Mouse (Mus musculus) ES-E14 (cell line): ENCODE measurements around the gene Rdh16. TPM values are rescaled to one million over a fixed set of nuclear protein-coding genes. Genes with fewer than 3 reads are reported as not detected.
"Not testable (repeated sequence)": the region's sequence is repeated elsewhere in the genome, so short reads cannot be mapped to it uniquely, and the experiment has no call there.

Experiments used
- DNase-seq: peaks from one replicate; pipeline ENCODE4 v3.0.0-alpha.2; 2013; ENCODE audit warnings: low read depth, low spot score
- H3K27ac ChIP-seq: 2 replicates; pipeline ENCODE4 v1.5.1; 2012; ENCODE audit warnings: low read depth, mild to moderate bottlenecking, low read length, moderate library complexity, mixed read lengths; ENCODE audit not compliant: poor library complexity, insufficient read depth, severe bottlenecking
- H3K36me3 ChIP-seq: 2 replicates; pipeline ENCODE4 v1.6.1; 2012; ENCODE audit warnings: mild to moderate bottlenecking, low read length, moderate library complexity, mixed read lengths; ENCODE audit not compliant: control insufficient read depth, poor library complexity, insufficient read depth, severe bottlenecking
- H3K4me1 ChIP-seq, 2 experiments: fragments of 150-350 bp in 1 of 2; sonication (generic) in 1 of 2; 2 replicates each; pipeline ENCODE4 v1.6.1; 2012; ENCODE audit warnings: low read length in 2 of 2, mild to moderate bottlenecking in 1 of 2, mixed read lengths in 1 of 2; ENCODE audit not compliant: control insufficient read depth in 2 of 2, insufficient read depth in 2 of 2, poor library complexity in 1 of 2
- H3K4me3 ChIP-seq, 2 experiments: fragments of 150-350 bp in 1 of 2; sonication (generic) in 1 of 2; 2 replicates each; pipeline ENCODE4 v1.5.1; 2012; ENCODE audit warnings: low read length in 2 of 2, low read depth in 1 of 2, mild to moderate bottlenecking in 1 of 2, mixed read lengths in 1 of 2; ENCODE audit not compliant: insufficient read depth in 1 of 2, poor library complexity in 1 of 2, severe bottlenecking in 1 of 2
- H3K9ac ChIP-seq: 2 replicates; pipeline ENCODE4 v1.6.1; 2012; ENCODE audit warnings: low read depth, mild to moderate bottlenecking, low read length, mixed read lengths; ENCODE audit not compliant: poor library complexity, insufficient read depth, severe bottlenecking
- H3K9me3 ChIP-seq: fragments of 150-350 bp; sonication (generic); 2 replicates; pipeline ENCODE4 v1.6.1; 2012; ENCODE audit warnings: low read depth, mild to moderate bottlenecking, low read length; ENCODE audit not compliant: control insufficient read depth, insufficient read depth
- CHD2 ChIP-seq: IDR thresholded peaks from 2 replicates; pipeline ENCODE4 v1.6.1; 2014; ENCODE audit warnings: mild to moderate bottlenecking, low read depth, low read length, inconsistent platforms
- HCFC1 ChIP-seq: IDR thresholded peaks from 2 replicates; pipeline ENCODE4 v1.6.1; 2012; ENCODE audit warnings: low read length, inconsistent platforms, borderline replicate concordance; ENCODE audit not compliant: insufficient read depth
- MAFK ChIP-seq: IDR thresholded peaks from 2 replicates; pipeline ENCODE4 v1.6.1; 2014; ENCODE audit warnings: mild to moderate bottlenecking, low read depth, low read length, inconsistent platforms; ENCODE audit not compliant: insufficient read depth
- ZC3H11A ChIP-seq: IDR thresholded peaks from 2 replicates; pipeline ENCODE4 v1.6.1; 2012; ENCODE audit warnings: low read depth, mild to moderate bottlenecking, inconsistent platforms, low read length, borderline replicate concordance
- ZNF384 ChIP-seq: IDR thresholded peaks from 2 replicates; pipeline ENCODE4 v1.6.1; 2012; ENCODE audit warnings: low read depth, low read length, inconsistent platforms
- in situ Hi-C, 2 experiments: fragments of 600-800 bp; cut with MboI; formaldehyde crosslinking; loops; one replicate each; pipeline ENCODE4 v1.15.1; 2025; ENCODE audit warnings: low sequenced_read_pairs in 2 of 2, inconsistent platforms in 1 of 2; ENCODE audit not compliant: unreplicated experiment in 2 of 2
- total RNA-seq: library from RNA; depleted of rRNA; stranded (reverse); fragments of 300-350 nt; gene quantifications from 2 replicates; pipeline ENCODE4 v1.2.3, GENCODE M21; 2012

Rdh16 gene
- total RNA-seq, 1 experiment, result 0.09 TPM

DNA sequence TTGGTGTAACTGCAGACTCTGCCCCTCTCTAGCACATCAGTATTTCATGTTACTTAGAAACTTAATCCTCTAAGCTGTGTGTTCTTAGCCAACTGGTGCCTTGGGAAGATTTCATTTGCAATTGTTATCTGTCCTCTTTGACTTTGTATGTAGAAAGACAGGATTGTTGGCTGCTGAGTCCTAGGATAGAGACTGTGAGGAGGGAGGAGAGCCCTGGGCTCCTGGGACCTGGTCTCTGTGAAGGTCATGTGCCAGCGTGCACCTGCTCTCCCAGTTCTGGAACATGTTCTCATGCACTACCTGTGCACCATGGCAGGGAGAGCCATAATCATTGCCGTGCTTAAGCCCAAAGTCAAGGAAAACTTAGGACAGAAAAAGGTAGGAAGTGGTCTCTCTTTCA, 660 bp downstream of the Rdh16 start:
- Histone ChIP-seq H3K27ac (no peak overlapping the region), H3K9me3 (no peaks in the 10 kb centered on the region), H3K4me3 (no peak overlapping the region), H3K9ac (no peak overlapping the region), H3K36me3 (no peaks in the 10 kb centered on the region), H3K4me1 (no peaks in the 10 kb centered on the region)
- TF ChIP-seq MAFK, result no peak
- TF ChIP-seq HCFC1, result no peak
- TF ChIP-seq CHD2, result no peak
- no peak for TF ChIP-seq ZNF384
- TF ChIP-seq ZC3H11A, result no peak
- DNase-seq, result no peak
- in situ Hi-C loops, result no loop called here

DNA sequence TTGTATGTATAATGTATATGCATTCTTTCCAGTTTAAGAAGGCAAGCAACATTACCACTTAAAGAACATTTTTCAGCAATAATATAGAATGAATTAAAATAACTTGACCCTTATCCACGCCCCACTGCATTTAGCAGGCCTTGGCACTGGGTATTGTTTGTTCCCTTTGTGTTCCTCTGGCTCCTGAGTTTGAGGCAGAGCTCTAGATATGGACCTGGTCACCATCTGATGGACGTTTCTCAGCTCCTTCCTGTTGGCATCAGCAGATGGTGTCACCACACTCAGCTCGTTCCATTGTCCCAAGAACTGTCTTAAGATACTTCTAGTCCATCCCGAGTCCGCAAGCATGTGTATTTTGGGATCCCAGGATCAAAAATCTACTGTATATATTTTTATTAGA, 1.3 kb downstream of the Rdh16 start:
- TF ChIP-seq ZNF384 (no peak), CHD2 (no peak), ZC3H11A (no peak), HCFC1 (no peak), MAFK (no peak)
- in situ Hi-C loops, result no loop called here
- no peaks in the 10 kb centered on the region for H3K9me3 ChIP-seq
- no peak overlapping the region for H3K4me3 ChIP-seq
- no peak overlapping the region for H3K27ac ChIP-seq
- H3K4me1 ChIP-seq, result no peaks in the 10 kb centered on the region
- DNase-seq, result no peak
- H3K9ac ChIP-seq, result no peak overlapping the region
- H3K36me3 ChIP-seq, result no peaks in the 10 kb centered on the region

DNA sequence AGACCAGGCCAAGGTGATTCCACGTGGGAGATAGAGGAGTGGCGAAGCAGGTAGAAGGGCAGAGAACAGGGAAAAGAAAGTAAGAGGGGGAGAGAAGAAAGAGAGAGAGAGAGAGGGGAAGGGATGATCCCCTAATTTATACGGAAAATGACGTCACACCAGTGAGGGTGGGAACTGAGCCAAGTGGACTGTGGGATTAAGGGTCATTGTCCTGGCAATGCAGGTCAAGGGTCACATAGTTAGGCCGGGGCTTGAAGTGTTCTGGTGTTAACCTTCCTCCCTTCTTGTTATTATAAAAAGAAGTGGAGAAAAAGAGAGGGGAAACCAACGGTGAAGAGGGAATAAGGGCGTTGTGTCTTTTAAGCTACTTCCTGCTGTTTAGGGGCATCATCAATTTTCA, 3.5 kb downstream of the Rdh16 start:
- no peak overlapping the region for H3K9ac ChIP-seq
- no peak overlapping the region for H3K4me3 ChIP-seq
- no peak for DNase-seq
- no peaks in the 10 kb centered on the region for H3K36me3 ChIP-seq
- no peak overlapping the region for H3K27ac ChIP-seq
- in situ Hi-C loops, result no loop called here
- no peaks in the 10 kb centered on the region for H3K9me3 ChIP-seq
- no peaks in the 10 kb centered on the region for H3K4me1 ChIP-seq
- TF ChIP-seq HCFC1, result no peak
- TF ChIP-seq ZC3H11A, result no peak

GRCm38 (mm10) chr10:127815888-127816287, 14.9 kb downstream of the Rdh16 start:
- Histone ChIP-seq H3K9ac (no peak overlapping the region), H3K27ac (no peak overlapping the region), H3K9me3 (peaks cover 3% of the 10 kb centered on the region; the same call in 1 of the 2 replicates), H3K4me3 (no peak overlapping the region), H3K4me1 (no peaks in the 10 kb centered on the region), H3K36me3 (no peaks in the 10 kb centered on the region)
- in situ Hi-C loops, result no loop called here
- DNase-seq, result no peak
- TF ChIP-seq HCFC1 (no peak), ZNF384 (no peak), ZC3H11A (no peak), MAFK (no peak), CHD2 (no peak)

DNA sequence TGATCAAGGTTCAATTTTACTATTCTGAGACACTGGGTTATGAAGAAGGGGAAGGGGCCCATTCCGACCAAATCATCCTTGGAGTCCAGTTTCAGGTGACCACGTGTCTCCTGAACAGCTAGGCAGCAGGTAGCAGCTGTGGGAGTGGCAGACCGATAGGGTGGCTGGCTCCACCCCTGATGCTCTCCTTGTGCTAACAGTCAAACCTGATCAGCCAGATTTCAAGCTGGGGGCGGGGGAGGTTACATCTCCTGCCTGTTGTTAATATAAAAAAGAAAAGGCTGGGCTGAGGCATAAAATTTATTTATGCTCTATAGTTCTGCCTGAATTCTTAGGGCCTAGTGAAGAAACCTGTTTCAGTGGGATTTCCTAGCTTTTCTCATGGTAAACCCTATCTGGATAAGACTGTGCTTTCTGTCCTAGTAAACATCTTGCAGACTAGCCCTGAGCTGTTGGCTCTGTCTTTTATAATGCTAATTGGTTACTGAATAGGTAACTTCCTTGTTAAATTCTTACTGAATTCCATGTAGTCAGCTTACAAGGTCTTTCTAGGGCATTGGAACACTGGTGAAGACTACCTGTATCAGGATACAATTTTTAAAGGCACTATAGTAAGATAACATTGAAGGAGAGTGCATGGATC, 16.4 kb downstream of the Rdh16 start:
- H3K36me3 ChIP-seq, in situ Hi-C loops: not testable (repeated sequence)

GRCm38 (mm10) chr10:127821806-127822205, 20.9 kb downstream of the Rdh16 start:
- H3K9me3 ChIP-seq, in situ Hi-C loops, H3K36me3 ChIP-seq, H3K4me3 ChIP-seq, H3K27ac ChIP-seq, H3K9ac ChIP-seq, DNase-seq, H3K4me1 ChIP-seq: not testable (repeated sequence)

More for the DNA sequence above, 16.4 kb downstream of the Rdh16 start:
- not testable (repeated sequence) for H3K27ac ChIP-seq, H3K4me3 ChIP-seq, DNase-seq, H3K9ac ChIP-seq, H3K9me3 ChIP-seq, H3K4me1 ChIP-seq
